Mouse (Mus musculus): ENCODE data around the gene Pxmp2.

GRCm38 (mm10) chr5:110231638-110232037 lies 54.3 kb downstream of the Pxmp2 start:
- no peak for TF ChIP-seq CTCF (IDR thresholded peaks at IDR 0.05; ENCODE audit: borderline replicate concordance, insufficient read depth, low read length)
- TF ChIP-seq POLR2A (IDR thresholded peaks at IDR 0.05; ENCODE audit: low read depth, low read length): no peak

Measured in embryonic fibroblast, embryonic 13.5 days (primary cell).